Mouse (Mus musculus): ENCODE data around the gene Ube2v1. TPM values are rescaled to one million over a fixed set of nuclear protein-coding genes. Genes with fewer than 3 reads are reported as not detected.

Ube2v1 gene
- total and polyA plus RNA-seq, 3 experiments, result 164 to 343 TPM; not detected in 1

DNA sequence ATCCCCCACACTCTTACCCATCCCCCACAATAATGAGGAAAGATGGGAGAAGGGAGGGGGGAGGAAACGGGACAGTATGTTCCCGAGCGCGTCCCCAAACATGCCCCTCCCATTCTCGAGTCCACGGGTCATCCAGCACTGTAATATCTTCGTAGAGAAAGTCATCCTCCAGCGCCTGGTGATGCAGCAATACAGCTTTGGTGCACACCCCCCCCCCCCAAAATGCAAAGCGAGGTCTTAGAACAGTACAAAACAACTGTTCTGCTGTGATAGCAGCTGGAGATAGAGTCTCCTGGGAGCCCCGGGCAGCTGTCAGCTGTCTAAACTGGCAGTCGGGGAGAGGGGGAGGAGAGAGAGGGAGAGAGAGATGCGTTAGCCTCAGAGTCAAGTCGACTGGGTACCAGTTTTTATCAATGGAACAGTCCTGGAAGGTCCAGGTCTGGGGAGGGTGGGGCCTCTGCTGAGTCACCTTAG lies 40.4 kb upstream of the Ube2v1 start:
- no peak overlapping the region for H3K4me3 ChIP-seq (ENCODE audit: control insufficient read depth in 1 of 2, insufficient read depth in 1 of 2, low read depth in 2 of 2, low read length in 2 of 2)
- H3K27me3 ChIP-seq (ENCODE audit: control insufficient read depth in 1 of 2, insufficient read depth in 2 of 2, low read length in 2 of 2), result no peaks in the 10 kb centered on the region
- peak; percentile 71 for DNase-seq (ENCODE audit: low read depth, low spot score)
- no peaks in the 10 kb centered on the region for H3K9me3 ChIP-seq (replicated peaks; ENCODE audit: insufficient read depth, low read length)
- TF ChIP-seq GATA1 (IDR thresholded peaks at IDR 0.05; ENCODE audit: low read depth, low read length) (peak; percentile 28; the same call in 1 of the 2 replicates), SIN3A (IDR thresholded peaks at IDR 0.05; ENCODE audit: low read length) (peak; percentile 65), POLR2A (IDR thresholded peaks at IDR 0.05; ENCODE audit: control insufficient read depth in 1 of 2, insufficient read depth in 1 of 2, low read depth in 1 of 2, low read length in 2 of 2, poor library complexity in 1 of 2) (no peak), MXI1 (IDR thresholded peaks at IDR 0.05; ENCODE audit: low read depth, low read length) (0 out of 2 replicates have a peak, but pooled peaks have one; percentile 27), MYB (IDR thresholded peaks at IDR 0.05; ENCODE audit: low read depth, low read length) (0 out of 2 replicates have a peak, but pooled peaks have one; percentile 12), MYC (IDR thresholded peaks at IDR 0.05; ENCODE audit: low read depth, low read length) (no peak), EP300 (IDR thresholded peaks at IDR 0.05; ENCODE audit: low read depth in 1 of 2, low read length in 2 of 2) (peak in 1 of 2 experiments; percentile 65; a peak in 2 of 4 replicates), ELF1 (IDR thresholded peaks at IDR 0.05; ENCODE audit: low read depth, low read length) (peak; percentile 28; the same call in 1 of the 2 replicates), POLR2AphosphoS2 (IDR thresholded peaks at IDR 0.05; ENCODE audit: low read length) (no peak), TAL1 (IDR thresholded peaks at IDR 0.05; ENCODE audit: low read length) (peak; percentile 39; the same call in 1 of the 2 replicates), TCF12 (IDR thresholded peaks at IDR 0.05; ENCODE audit: low read depth, low read length) (peak; percentile 85), CHD2 (IDR thresholded peaks at IDR 0.05; ENCODE audit: low read length) (no peak; the same call in 1 of the 2 replicates), ETS1 (IDR thresholded peaks at IDR 0.05; ENCODE audit: low read depth, low read length) (peak; percentile 98)
- H3K27ac ChIP-seq (ENCODE audit: control insufficient read depth, low read depth, low read length), result no peak overlapping the region
- peaks cover 0 to 3% of the 10 kb centered on the region in 2 experiments; a peak in 2 of 4 replicates for H3K4me1 ChIP-seq (ENCODE audit: control insufficient read depth in 1 of 2, insufficient read depth in 2 of 2, low read length in 2 of 2)
- no peak overlapping the region for H3K9ac ChIP-seq (ENCODE audit: control insufficient read depth, low read depth, low read length, poor library complexity, severe bottlenecking)
- H3K79me2 ChIP-seq (ENCODE audit: control insufficient read depth, insufficient read depth, low read length, poor library complexity), result no peaks in the 10 kb centered on the region
- no peaks in the 10 kb centered on the region; a peak in 1 of 4 replicates for H3K36me3 ChIP-seq (ENCODE audit: control insufficient read depth in 1 of 2, insufficient read depth in 2 of 2, low read length in 2 of 2)

DNA sequence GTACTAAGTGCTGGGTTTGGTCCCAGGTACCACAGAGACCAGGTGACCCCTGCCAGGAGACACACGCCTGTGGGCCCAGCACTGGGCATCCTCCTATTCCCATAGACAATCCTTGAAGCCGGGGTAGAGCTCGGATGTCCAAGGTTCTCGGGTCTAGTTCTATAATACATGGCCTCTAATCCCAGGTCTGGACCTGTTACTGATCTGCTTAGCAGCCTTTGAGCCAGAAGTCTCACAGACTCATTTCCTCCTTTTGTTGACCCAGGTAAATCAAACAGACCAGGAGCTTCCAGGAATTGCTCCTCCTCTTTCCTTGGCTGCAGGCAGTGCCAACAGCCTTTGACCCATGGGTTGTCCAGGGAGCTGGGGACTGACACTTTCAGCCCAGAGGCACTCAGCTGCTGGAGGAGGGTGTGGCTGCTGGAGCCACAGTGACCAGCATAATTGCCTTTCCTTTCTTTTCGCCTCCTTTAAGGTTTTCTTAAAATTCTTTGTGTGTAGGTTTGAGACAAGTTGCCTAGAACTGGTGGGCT lies 39.3 kb upstream of the Ube2v1 start:
- H3K9ac ChIP-seq (ENCODE audit: control insufficient read depth, low read depth, low read length, poor library complexity, severe bottlenecking), result no peak overlapping the region
- TF ChIP-seq UBTF (IDR thresholded peaks at IDR 0.05; ENCODE audit: borderline replicate concordance, insufficient read depth, low read depth, low read length), result no peak
- TF ChIP-seq ELF1 (IDR thresholded peaks at IDR 0.05; ENCODE audit: low read depth, low read length), result no peak
- TF ChIP-seq USF2 (IDR thresholded peaks at IDR 0.05; ENCODE audit: borderline replicate concordance in 1 of 2, insufficient read depth in 1 of 2, low read depth in 1 of 2, low read length in 2 of 2), result no peak
- no peak for TF ChIP-seq MYB (IDR thresholded peaks at IDR 0.05; ENCODE audit: low read depth, low read length)
- TF ChIP-seq TAL1 (IDR thresholded peaks at IDR 0.05; ENCODE audit: low read length), result no peak
- no peak for TF ChIP-seq MAZ (IDR thresholded peaks at IDR 0.05; ENCODE audit: low read depth, low read length)
- no peak for TF ChIP-seq POLR2AphosphoS2 (IDR thresholded peaks at IDR 0.05; ENCODE audit: low read length)

More for the DNA sequence above, 39.3 kb upstream of the Ube2v1 start:
- Histone ChIP-seq H3K79me2 (ENCODE audit: control insufficient read depth, insufficient read depth, low read length, poor library complexity) (no peaks in the 10 kb centered on the region), H3K36me3 (ENCODE audit: control insufficient read depth in 1 of 2, insufficient read depth in 2 of 2, low read length in 2 of 2) (no peaks in the 10 kb centered on the region; a peak in 1 of 4 replicates), H3K4me1 (ENCODE audit: control insufficient read depth in 1 of 2, insufficient read depth in 2 of 2, low read length in 2 of 2) (peaks cover 0 to 3% of the 10 kb centered on the region in 2 experiments; a peak in 2 of 4 replicates), H3K9me3 (replicated peaks; ENCODE audit: insufficient read depth, low read length) (no peaks in the 10 kb centered on the region), H3K27ac (ENCODE audit: control insufficient read depth, low read depth, low read length) (no peak overlapping the region), H3K27me3 (ENCODE audit: control insufficient read depth in 1 of 2, insufficient read depth in 2 of 2, low read length in 2 of 2) (no peaks in the 10 kb centered on the region), H3K4me3 (ENCODE audit: control insufficient read depth in 1 of 2, insufficient read depth in 1 of 2, low read depth in 2 of 2, low read length in 2 of 2) (no peak overlapping the region)
- DNase-seq (ENCODE audit: low read depth, low spot score), result no peak
